Mouse (Mus musculus): ENCODE data around the gene Cycs. TPM values are rescaled to one million over a fixed set of nuclear protein-coding genes. Genes with fewer than 3 reads are reported as not detected.
"Not testable (repeated sequence)": the region's sequence is repeated elsewhere in the genome, so short reads cannot be mapped to it uniquely, and the experiment has no call there.

The Cycs gene
- polyA plus RNA-seq, 1 experiment = 1.0 TPM

DNA sequence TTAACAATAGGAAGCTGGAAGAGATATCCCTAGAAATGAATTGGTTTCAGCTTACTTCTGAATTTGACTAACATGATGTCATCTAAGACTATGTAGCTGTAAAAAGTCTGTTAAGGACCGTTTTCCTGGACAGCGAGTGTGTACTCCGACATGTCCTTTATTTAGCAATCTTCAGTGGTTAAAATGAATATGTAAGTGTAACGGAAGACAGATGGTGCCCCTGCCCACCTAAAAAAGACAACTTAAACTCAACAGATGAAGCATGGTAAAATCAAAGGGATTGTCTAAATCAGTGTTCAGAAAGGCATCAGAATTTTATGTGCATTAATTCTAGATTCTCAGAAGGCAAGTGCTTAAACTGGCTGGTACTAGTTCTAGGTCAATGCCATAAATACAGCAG lies 3.9 kb downstream of the Cycs start:
- 85% methylated on average over 4 of the region's 4 CpGs for WGBS
- H3K4me3 ChIP-seq (ENCODE audit: low read depth, low read length) = no peak overlapping the region
- no peaks in the 10 kb centered on the region for H3K27me3 ChIP-seq (ENCODE audit: control insufficient read depth, insufficient read depth, low read length)
- H3K4me1 ChIP-seq (ENCODE audit: control insufficient read depth, insufficient read depth, insufficient read length, low read length) = peaks cover 2% of the 10 kb centered on the region; the same call in 1 of the 2 replicates
- H3K27ac ChIP-seq (ENCODE audit: insufficient read depth, low read depth, low read length) = no peak overlapping the region
- TF ChIP-seq CTCF (IDR thresholded peaks at IDR 0.05; ENCODE audit: extremely low read depth, insufficient read length, insufficient replicate concordance, low read depth, low read length) = no peak
- no peak for TF ChIP-seq POLR2A (IDR thresholded peaks at IDR 0.05; ENCODE audit: low read depth, low read length)
- H3K36me3 ChIP-seq (ENCODE audit: control insufficient read depth, insufficient read depth, low read length) = peaks cover 10% of the 10 kb centered on the region

DNA sequence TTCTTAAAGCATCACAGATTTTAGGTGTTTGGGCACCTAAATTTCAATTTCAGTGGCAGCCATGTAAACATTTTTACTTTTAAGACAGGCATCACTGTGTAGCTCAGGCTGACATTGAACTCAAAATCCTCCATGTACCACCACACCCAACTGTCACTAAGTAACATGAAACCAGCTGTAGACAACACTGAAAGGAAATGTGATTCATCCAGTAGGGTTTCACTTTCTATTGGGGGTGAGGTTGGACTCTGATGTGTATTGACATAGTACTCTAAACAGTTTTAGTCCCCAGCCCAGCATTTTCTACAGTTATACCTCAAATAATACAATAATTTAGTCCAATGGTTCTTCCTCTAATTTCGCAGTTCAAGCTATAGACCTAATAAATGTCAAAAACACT lies 5.6 kb downstream of the Cycs start:
- no peak for TF ChIP-seq CTCF (IDR thresholded peaks at IDR 0.05; ENCODE audit: extremely low read depth, insufficient read length, insufficient replicate concordance, low read depth, low read length)
- TF ChIP-seq POLR2A (IDR thresholded peaks at IDR 0.05; ENCODE audit: low read depth, low read length) = no peak
- H3K27ac ChIP-seq (ENCODE audit: insufficient read depth, low read depth, low read length) = peak overlapping the region; percentile 57
- peaks cover 2% of the 10 kb centered on the region; the same call in 1 of the 2 replicates for H3K4me1 ChIP-seq (ENCODE audit: control insufficient read depth, insufficient read depth, insufficient read length, low read length)
- no peaks in the 10 kb centered on the region for H3K27me3 ChIP-seq (ENCODE audit: control insufficient read depth, insufficient read depth, low read length)
- 85% methylated on average over 1 of the region's 1 CpGs for WGBS
- peaks cover 10% of the 10 kb centered on the region for H3K36me3 ChIP-seq (ENCODE audit: control insufficient read depth, insufficient read depth, low read length)
- no peak overlapping the region for H3K4me3 ChIP-seq (ENCODE audit: low read depth, low read length)

DNA sequence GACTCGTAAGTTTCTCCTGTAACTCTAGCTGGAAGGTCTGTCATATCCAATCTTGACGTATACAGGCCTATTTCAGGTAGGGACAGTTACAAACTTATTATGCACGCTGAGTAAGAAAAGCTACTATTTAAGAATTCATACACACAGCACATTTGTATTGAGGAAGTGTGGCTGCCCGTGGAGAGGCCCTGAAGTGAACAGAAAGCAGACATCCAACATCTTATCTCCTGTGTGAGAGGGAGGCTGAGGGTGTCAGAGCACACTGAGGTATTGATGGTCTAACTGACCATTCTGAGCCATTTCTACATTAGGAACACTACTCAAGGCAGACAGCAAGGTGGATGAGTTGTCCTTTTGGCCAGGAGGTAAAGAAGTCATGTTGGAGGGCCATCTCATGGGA lies 7.5 kb downstream of the Cycs start:
- TF ChIP-seq CTCF (IDR thresholded peaks at IDR 0.05; ENCODE audit: extremely low read depth, insufficient read length, insufficient replicate concordance, low read depth, low read length) (no peak), POLR2A (IDR thresholded peaks at IDR 0.05; ENCODE audit: low read depth, low read length) (no peak)
- 74% methylated on average over 4 of the region's 4 CpGs for WGBS
- Histone ChIP-seq H3K27ac (ENCODE audit: insufficient read depth, low read depth, low read length) (no peak overlapping the region), H3K4me1 (ENCODE audit: control insufficient read depth, insufficient read depth, insufficient read length, low read length) (peaks cover 2% of the 10 kb centered on the region; the same call in 1 of the 2 replicates), H3K36me3 (ENCODE audit: control insufficient read depth, insufficient read depth, low read length) (peaks cover 6% of the 10 kb centered on the region), H3K4me3 (ENCODE audit: low read depth, low read length) (no peak overlapping the region), H3K27me3 (ENCODE audit: control insufficient read depth, insufficient read depth, low read length) (no peaks in the 10 kb centered on the region)

DNA sequence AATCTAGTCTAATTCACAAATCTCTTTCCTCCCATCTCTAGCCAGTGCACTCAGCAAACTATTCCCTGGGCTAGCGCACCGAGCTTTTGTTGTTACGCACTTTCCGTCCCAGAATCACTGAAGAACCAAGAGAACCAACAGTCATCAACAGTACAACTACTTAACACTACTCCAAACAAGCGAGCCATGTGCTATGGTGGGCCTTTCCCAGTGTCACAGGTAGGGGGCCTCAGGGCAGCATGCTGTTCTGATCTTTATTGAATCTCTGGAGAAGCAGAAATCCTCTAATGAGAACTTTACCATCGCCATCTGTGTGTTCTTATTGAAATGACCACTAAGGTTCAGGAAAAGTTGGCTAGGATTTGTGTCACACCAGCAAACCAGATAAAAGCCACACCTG lies 8.8 kb downstream of the Cycs start:
- TF ChIP-seq POLR2A (IDR thresholded peaks at IDR 0.05; ENCODE audit: low read depth, low read length) = no peak
- TF ChIP-seq CTCF (IDR thresholded peaks at IDR 0.05; ENCODE audit: extremely low read depth, insufficient read length, insufficient replicate concordance, low read depth, low read length) = no peak
- H3K27ac ChIP-seq (ENCODE audit: insufficient read depth, low read depth, low read length) = no peak overlapping the region
- H3K36me3 ChIP-seq (ENCODE audit: control insufficient read depth, insufficient read depth, low read length) = no peaks in the 10 kb centered on the region; the same call in 1 of the 2 replicates
- peaks cover 10% of the 10 kb centered on the region for H3K4me1 ChIP-seq (ENCODE audit: control insufficient read depth, insufficient read depth, insufficient read length, low read length)
- no peaks in the 10 kb centered on the region for H3K27me3 ChIP-seq (ENCODE audit: control insufficient read depth, insufficient read depth, low read length)
- no peak overlapping the region for H3K4me3 ChIP-seq (ENCODE audit: low read depth, low read length)
- 82% methylated on average over 6 of the region's 6 CpGs for WGBS

DNA sequence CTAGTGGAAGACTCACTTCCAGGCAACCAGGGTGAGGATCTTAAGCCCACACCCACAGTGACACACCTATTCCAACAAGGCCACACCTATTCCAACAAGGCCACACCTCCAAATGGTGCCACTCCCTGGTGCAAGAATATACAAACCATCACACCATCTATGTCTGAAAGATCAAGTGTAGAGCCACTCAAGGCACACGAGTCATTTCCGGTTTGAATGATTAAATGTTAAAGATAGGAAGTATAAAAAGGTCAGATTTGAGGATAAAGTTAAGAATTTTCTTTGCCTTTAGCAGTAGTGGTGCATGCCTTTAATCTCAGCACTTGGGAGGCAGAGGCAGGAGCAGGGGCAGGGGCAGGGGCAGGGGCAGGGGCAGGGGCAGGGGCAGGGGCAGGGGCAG lies 12.1 kb downstream of the Cycs start:
- not testable (repeated sequence) for H3K4me3 ChIP-seq (ENCODE audit: low read depth, low read length); H3K27me3 ChIP-seq (ENCODE audit: control insufficient read depth, insufficient read depth, low read length); H3K36me3 ChIP-seq (ENCODE audit: control insufficient read depth, insufficient read depth, low read length); H3K4me1 ChIP-seq (ENCODE audit: control insufficient read depth, insufficient read depth, insufficient read length, low read length); H3K27ac ChIP-seq (ENCODE audit: insufficient read depth, low read depth, low read length)
- 37% methylated on average over 2 of the region's 2 CpGs for WGBS

DNA sequence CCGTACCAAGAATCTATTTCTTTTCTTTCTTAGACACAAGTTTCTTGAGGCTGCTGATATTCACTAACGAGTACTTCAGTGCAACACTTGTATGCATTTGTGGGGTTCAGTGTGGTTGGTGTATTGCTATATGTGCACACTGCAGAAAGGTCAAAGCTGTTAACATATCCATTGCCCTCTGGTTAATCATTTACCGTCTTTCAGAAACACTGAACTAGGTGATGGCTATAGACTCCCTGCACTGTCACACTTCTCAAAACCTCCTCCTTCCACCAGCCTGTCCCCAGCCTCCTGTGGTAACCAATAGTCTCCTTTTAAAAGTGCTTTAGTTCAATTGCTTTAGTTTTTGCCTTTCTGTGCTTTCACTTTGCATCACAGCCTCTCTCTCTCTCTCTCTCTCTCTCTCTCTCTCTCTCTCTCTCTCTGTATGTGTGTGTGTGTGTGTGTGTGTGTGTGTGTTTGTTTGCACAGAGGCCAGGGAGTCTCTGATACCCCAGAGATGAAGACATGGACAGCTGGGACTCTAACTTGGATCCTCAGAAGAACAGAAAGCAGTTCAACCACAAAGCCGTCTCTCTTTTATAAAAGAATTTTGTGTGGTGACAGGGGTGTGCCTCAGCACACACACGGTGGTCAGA lies 13.3 kb downstream of the Cycs start:
- TF ChIP-seq CTCF (IDR thresholded peaks at IDR 0.05; ENCODE audit: extremely low read depth, insufficient read length, insufficient replicate concordance, low read depth, low read length) = no peak
- TF ChIP-seq POLR2A (IDR thresholded peaks at IDR 0.05; ENCODE audit: low read depth, low read length) = no peak
- Histone ChIP-seq H3K4me1 (ENCODE audit: control insufficient read depth, insufficient read depth, insufficient read length, low read length) (peaks cover 9% of the 10 kb centered on the region), H3K27me3 (ENCODE audit: control insufficient read depth, insufficient read depth, low read length) (no peaks in the 10 kb centered on the region), H3K36me3 (ENCODE audit: control insufficient read depth, insufficient read depth, low read length) (no peaks in the 10 kb centered on the region), H3K27ac (ENCODE audit: insufficient read depth, low read depth, low read length) (peak overlapping the region; percentile 7; the same call in 1 of the 2 replicates), H3K4me3 (ENCODE audit: low read depth, low read length) (no peak overlapping the region)
- WGBS = 26% methylated on average over 5 of the region's 5 CpGs

DNA sequence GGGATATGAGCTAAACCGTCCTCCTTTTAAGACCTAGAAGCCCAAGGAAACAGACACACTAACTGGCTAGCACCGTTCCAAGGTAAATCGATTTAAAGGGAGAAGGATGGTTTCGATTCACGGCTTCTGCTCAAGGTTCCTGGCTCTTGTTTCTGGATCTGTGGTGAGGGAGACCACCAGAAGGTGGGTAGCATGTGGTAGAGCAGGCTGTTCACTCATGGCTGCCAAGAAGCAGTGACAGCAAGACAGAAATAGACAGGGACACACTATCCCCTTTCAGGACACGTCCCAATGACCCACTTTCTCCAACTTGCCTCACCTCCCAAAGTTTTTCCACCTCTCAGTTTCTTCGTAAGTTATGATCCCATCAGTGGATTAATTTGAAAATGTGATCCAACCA lies 16.5 kb downstream of the Cycs start:
- 86% methylated on average over 7 of the region's 7 CpGs for WGBS
- Histone ChIP-seq H3K27ac (ENCODE audit: insufficient read depth, low read depth, low read length) (no peak overlapping the region), H3K4me3 (ENCODE audit: low read depth, low read length) (no peak overlapping the region), H3K27me3 (ENCODE audit: control insufficient read depth, insufficient read depth, low read length) (no peaks in the 10 kb centered on the region), H3K36me3 (ENCODE audit: control insufficient read depth, insufficient read depth, low read length) (no peaks in the 10 kb centered on the region), H3K4me1 (ENCODE audit: control insufficient read depth, insufficient read depth, insufficient read length, low read length) (peaks cover 16% of the 10 kb centered on the region)
- TF ChIP-seq POLR2A (IDR thresholded peaks at IDR 0.05; ENCODE audit: low read depth, low read length) (no peak), CTCF (IDR thresholded peaks at IDR 0.05; ENCODE audit: extremely low read depth, insufficient read length, insufficient replicate concordance, low read depth, low read length) (no peak)
